In the genomic region with DNA sequence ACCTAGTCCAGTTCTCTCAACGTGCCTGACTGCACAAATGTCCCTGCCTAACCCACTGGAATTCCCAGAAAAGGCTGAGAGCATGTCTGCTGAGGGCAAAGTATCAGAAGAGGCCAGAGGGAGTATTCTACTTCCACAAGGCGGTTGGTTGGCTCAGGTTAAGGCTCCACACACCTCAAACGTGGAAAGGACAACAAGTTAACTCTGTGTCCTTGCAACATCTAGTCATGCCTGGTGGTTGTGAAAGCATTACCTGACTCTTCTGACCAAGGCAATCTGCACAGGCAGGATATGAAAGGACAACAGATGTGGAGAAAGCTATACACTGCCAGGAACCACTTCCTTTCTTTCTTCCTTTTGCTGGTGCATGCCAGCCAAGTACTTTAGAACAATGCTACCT, we compare ENCODE assay signal across 12 mouse cellular contexts. TPM values are rescaled to one million over a fixed set of nuclear protein-coding genes. Genes with fewer than 3 reads are reported as not detected.
DNase-seq lines count a peak whose midpoint lies in the region; ATAC-seq and TF ChIP-seq lines count a peak whose summit lies in the region.
"Had no signal": no experiment of that assay in that cellular context is flagged by ENCODE, and none has a peak within 500 bp of the region (broad histone marks: within the 10 kb centered on the region; RNA-seq: fewer than 3 reads in every experiment).

No protein-coding gene starts in this region.

- WGBS in heart, adult 2 months, result 60% methylated on average over 3 of the region's 3 CpGs
- 55% methylated on average over 3 of the region's 3 CpGs for WGBS in intestine, embryonic 16.5 days
- 64% methylated on average over 3 of the region's 3 CpGs for WGBS in lung, embryonic 15.5 days

- no peak overlapping the region for H3K4me3 ChIP-seq in heart, adult 2 months
- peak overlapping the region; percentile 78 to 95 (median 88) for H3K4me3 ChIP-seq in CH12.LX (replicated peaks in 1 of 3; ENCODE audit: low read depth in 2 of 3, low read length in 2 of 3, poor library complexity in 1 of 3)
- no peak overlapping the region for H3K4me3 ChIP-seq in intestine, embryonic 16.5 days (ENCODE audit: low read length)
- H3K4me3 ChIP-seq in lung, embryonic 15.5 days, result no peak overlapping the region

- no peaks in the 10 kb centered on the region for H3K36me3 ChIP-seq in heart, adult 2 months (ENCODE audit: control insufficient read depth, insufficient read depth, low read length)
- H3K36me3 ChIP-seq in CH12.LX (replicated peaks in 1 of 2; ENCODE audit: control insufficient read depth in 1 of 2, insufficient read depth in 1 of 2, low read length in 1 of 2), result peaks cover 28 to 35% of the 10 kb centered on the region in 2 experiments
- no peaks in the 10 kb centered on the region for H3K36me3 ChIP-seq in intestine, embryonic 16.5 days (ENCODE audit: control insufficient read depth, insufficient read depth, low read length)
- no peaks in the 10 kb centered on the region for H3K36me3 ChIP-seq in lung, embryonic 15.5 days
- H3K36me3 ChIP-seq: neural tube, embryonic 13.5 days had no signal

- in situ Hi-C loops in CH12.LX (cut with MboI; ENCODE audit: low pct_ligation_motif_present, low pct_unique_long_range_greater_than_20kb, low sequenced_read_pairs), result no loop called here

- no peaks in the 10 kb centered on the region for H3K27me3 ChIP-seq in heart, adult 2 months (ENCODE audit: control insufficient read depth, insufficient read depth, low read length)
- no peaks in the 10 kb centered on the region for H3K27me3 ChIP-seq in CH12.LX (replicated peaks)
- no peaks in the 10 kb centered on the region for H3K27me3 ChIP-seq in intestine, embryonic 16.5 days (replicated peaks; ENCODE audit: control insufficient read depth, insufficient read depth, low read length)
- H3K27me3 ChIP-seq in lung, embryonic 15.5 days, result no peaks in the 10 kb centered on the region
- H3K27me3 ChIP-seq: neural tube, embryonic 13.5 days had no signal

- no peaks in the 10 kb centered on the region for H3K79me2 ChIP-seq in heart, adult 2 months (replicated peaks; ENCODE audit: control insufficient read depth, insufficient read depth, low read length)
- H3K79me2 ChIP-seq in CH12.LX (replicated peaks; ENCODE audit: control insufficient read depth, extremely low read depth, insufficient read depth, poor library complexity, severe bottlenecking), result peaks cover 41% of the 10 kb centered on the region

- ATAC-seq in intestine, embryonic 16.5 days, result peak; percentile 62
- ATAC-seq in lung, embryonic 15.5 days (ENCODE audit: borderline replicate concordance, extremely low read depth, low FRiP score, low TSS enrichment), result no peak
- no peak for ATAC-seq in cerebellum, adult (ENCODE audit: insufficient number of reproducible peaks, low FRiP score, low TSS enrichment)

- peak overlapping the region; percentile 76; the same call in 1 of the 2 replicates for H3K27ac ChIP-seq in heart, adult 2 months
- peak overlapping the region; percentile 37; the same call in 1 of the 2 replicates for H3K27ac ChIP-seq in CH12.LX (ENCODE audit: insufficient read depth, low read depth)
- H3K27ac ChIP-seq in intestine, embryonic 16.5 days (ENCODE audit: low read length), result peak overlapping the region; percentile 3; the same call in 1 of the 2 replicates
- no peak overlapping the region for H3K27ac ChIP-seq in lung, embryonic 15.5 days
- H3K27ac ChIP-seq: neural tube, embryonic 13.5 days had no signal

- H3K9ac ChIP-seq in heart, adult 2 months (ENCODE audit: low read depth, low read length), result no peak overlapping the region
- H3K9ac ChIP-seq in CH12.LX (ENCODE audit: insufficient read depth, low read depth), result peak overlapping the region; percentile 80
- no peak overlapping the region for H3K9ac ChIP-seq in intestine, embryonic 16.5 days (ENCODE audit: low read depth, low read length)
- H3K9ac ChIP-seq in lung, embryonic 15.5 days, result no peak overlapping the region

- H3K9me3 ChIP-seq in CH12.LX (replicated peaks; ENCODE audit: low read length), result no peaks in the 10 kb centered on the region
- no peaks in the 10 kb centered on the region for H3K9me3 ChIP-seq in intestine, embryonic 16.5 days (ENCODE audit: control insufficient read depth, low read length)
- H3K9me3 ChIP-seq in lung, embryonic 15.5 days, result no peaks in the 10 kb centered on the region
- H3K9me3 ChIP-seq: neural tube, embryonic 13.5 days had no signal

- TF ChIP-seq EP300 in heart, adult 2 months (IDR thresholded peaks at IDR 0.05; ENCODE audit: insufficient read depth, low read depth, low read length), result no peak
- peak; percentile 39; the same call in 1 of the 2 replicates for TF ChIP-seq EP300 in CH12.LX (IDR thresholded peaks at IDR 0.05; ENCODE audit: low read length)

- TF ChIP-seq RAD21 in CH12.LX (IDR thresholded peaks at IDR 0.05; ENCODE audit: low read depth, low read length), result no peak

- intact Hi-C loops in heart, adult 2 months (cut with DNase I), result no loop called here
- intact Hi-C loops in heart, postnatal 14 days (cut with DNase I), result no loop called here
- intact Hi-C loops in left cerebral cortex, postnatal 4 days (cut with DNase I), result no loop called here

- dilution Hi-C loops in CH12.LX (cut with MboI; ENCODE audit: extremely low pct_ligation_motif_present, extremely low pct_unique_long_range_greater_than_20kb, low sequenced_read_pairs), result no loop called here

- H3K4me2 ChIP-seq in CH12.LX (ENCODE audit: insufficient read depth, low read depth, poor library complexity, severe bottlenecking), result peak overlapping the region; percentile 95
- H3K4me2 ChIP-seq in intestine, embryonic 16.5 days (ENCODE audit: low read depth, low read length), result peak overlapping the region; percentile 96; the same call in 1 of the 2 replicates
- H3K4me2 ChIP-seq in lung, embryonic 15.5 days, result peak overlapping the region; percentile 93; the same call in 1 of the 2 replicates

- no peak for TF ChIP-seq CTCF in heart, adult 2 months (IDR thresholded peaks at IDR 0.05)
- TF ChIP-seq CTCF in CH12.LX (conservative IDR thresholded peaks at IDR 0.05 in 1 of 2, IDR thresholded peaks at IDR 0.05 in 1 of 2; ENCODE audit: low read depth in 2 of 2, low read length in 2 of 2), result no peak

- peak in 1 of 2 experiments; percentile 14 for DNase-seq in heart, adult 2 months
- no peak for DNase-seq in heart, postnatal 14 days
- no peak for DNase-seq in CH12.LX (ENCODE audit: extremely low read depth)
- DNase-seq in left cerebral cortex, postnatal 4 days, result no peak
- DNase-seq in urinary bladder, postnatal 4 days (ENCODE audit: low spot score in 2 of 2), result no peak
- DNase-seq: cerebellum, adult 11-12 months; thymus, adult 2 months had no signal

- TF ChIP-seq POLR2A in heart, adult 2 months (IDR thresholded peaks at IDR 0.05; ENCODE audit: insufficient read depth, low read depth, low read length), result no peak
- no peak; the same call in 1 of the 2 replicates for TF ChIP-seq POLR2A in CH12.LX (IDR thresholded peaks at IDR 0.05; ENCODE audit: low read depth, low read length)

- peaks cover 5% of the 10 kb centered on the region for H3K4me1 ChIP-seq in heart, adult 2 months (ENCODE audit: control insufficient read depth, insufficient read depth, low read length)
- H3K4me1 ChIP-seq in CH12.LX (ENCODE audit: control insufficient read depth in 1 of 2, insufficient read depth in 2 of 2), result peaks cover 8 to 42% of the 10 kb centered on the region in 2 experiments
- H3K4me1 ChIP-seq in intestine, embryonic 16.5 days (ENCODE audit: control insufficient read depth, insufficient read depth, low read length), result 0 out of 2 replicates have a peak, but pooled peaks cover 7% of the 10 kb centered on the region
- peaks cover 10% of the 10 kb centered on the region; the same call in 1 of the 2 replicates for H3K4me1 ChIP-seq in lung, embryonic 15.5 days

TF ChIP-seq in CH12.LX, 34 proteins besides CTCF, POLR2A, EP300 and RAD21:
- TF ChIP-seq CHD1 (IDR thresholded peaks at IDR 0.05; ENCODE audit: low read depth, low read length), result no peak
- TF ChIP-seq SIN3A (IDR thresholded peaks at IDR 0.05; ENCODE audit: low read length), result 0 out of 2 replicates have a peak, but pooled peaks have one; percentile 35
- TF ChIP-seq NRF1 (IDR thresholded peaks at IDR 0.05; ENCODE audit: low read depth, low read length), result no peak
- TF ChIP-seq ELF1 (IDR thresholded peaks at IDR 0.05; ENCODE audit: low read depth, low read length), result no peak
- no peak for TF ChIP-seq PAX5 (IDR thresholded peaks at IDR 0.05; ENCODE audit: low read length)
- no peak for TF ChIP-seq KAT2A (IDR thresholded peaks at IDR 0.05; ENCODE audit: insufficient replicate concordance, low read length)
- TF ChIP-seq ETS1 (conservative IDR thresholded peaks at IDR 0.05; ENCODE audit: low read depth, low read length), result no peak
- TF ChIP-seq MXI1 (IDR thresholded peaks at IDR 0.05; ENCODE audit: low read depth, low read length), result peak; percentile 49; the same call in 1 of the 2 replicates
- no peak for TF ChIP-seq MYC (IDR thresholded peaks at IDR 0.05; ENCODE audit: low read depth, low read length)
TF ChIP-seq in CH12.LX: peak in this region for 2.

RNA-seq across cellular contexts. Expression of a gene that starts 2.0 kb away (rescaled TPM):
- total RNA-seq in heart, adult 2 months (2021), result 10 to 100 TPM; 23.7 to 33.9 TPM
- polyA plus RNA-seq in heart, adult 2 months (2012; rRNA removed), result 59.9 and 60.5 TPM in 2 replicates
- total RNA-seq in heart, postnatal 14 days (2021), result 1 to 10 TPM; 5.4 to 8.2 TPM
- 167 and 170 TPM in 2 replicates for total RNA-seq in CH12.LX (2012; rRNA removed)
- 128 and 131 TPM in 2 replicates for total RNA-seq in CH12.LX (2014; rRNA removed)
- 184 and 203 TPM in 2 replicates for polyA plus RNA-seq in CH12.LX (2012; ENCODE audit: insufficient read length, low read depth)
- polyA plus RNA-seq in intestine, embryonic 16.5 days (2015; fragmentation: Nextera tagmentation; extraction: Ambion mirVana), result 17.3 and 17.7 TPM in 2 replicates
- polyA plus RNA-seq in lung, embryonic 15.5 days (2015; fragmentation: Nextera tagmentation; extraction: Ambion mirVana), result 11.5 and 12.6 TPM in 2 replicates
- total RNA-seq in left cerebral cortex, postnatal 4 days (2021), result 10 to 100 TPM; 19.0 to 20.6 TPM
- total RNA-seq: MEL had no signal

Comparison
In these comparisons a context has a peak if more than half of its experiments do, and no peak if none do; other contexts are left out.
1. H3K4me3 ChIP-seq: peak in CH12.LX (3 of 3); none in heart, adult 2 months (single experiment), intestine, embryonic 16.5 days (single experiment) and lung, embryonic 15.5 days (single experiment).
2. Peak in every context shown above with its lines, with median percentiles within 50 percentile points of each other: H3K4me2 ChIP-seq.